Mouse (Mus musculus) cerebellum, adult 11 months (tissue): ENCODE data around the gene Gtf3a.
A peak's percentile ranks its signal among the peaks of the same experiment; 100 is the strongest.
"Not testable (repeated sequence)": the region's sequence is repeated elsewhere in the genome, so short reads cannot be mapped to it uniquely, and the experiment has no call there.

Experiments used
- DNase-seq: peaks from one replicate; pipeline ENCODE4 v3.0.0; 2022

Gene Gtf3a

GRCm38 (mm10) chr5:146937541-146938503, 10.6 kb upstream of the Gtf3a start:
- DNase-seq, result no peak

- DNase-seq, result no peak
Observed at GRCm38 (mm10) chr5:146939109-146939796, 9.2 kb upstream of the Gtf3a start.

GRCm38 (mm10) chr5:146940219-146940618, 8.2 kb upstream of the Gtf3a start:
- DNase-seq, result no peak

- not testable (repeated sequence) for DNase-seq
Observed at GRCm38 (mm10) chr5:146941939-146942338, 6.5 kb upstream of the Gtf3a start.

- no peak for DNase-seq
Observed at GRCm38 (mm10) chr5:146942965-146943364, 5.5 kb upstream of the Gtf3a start.

- no peak for DNase-seq
Observed at GRCm38 (mm10) chr5:146944568-146944967, 3.9 kb upstream of the Gtf3a start.

- DNase-seq, result no peak
Observed at GRCm38 (mm10) chr5:146946682-146947081, 1.8 kb upstream of the Gtf3a start.

- no peak for DNase-seq
Observed at GRCm38 (mm10) chr5:146947497-146947896, 960 bp upstream of the Gtf3a start.

GRCm38 (mm10) chr5:146948041-146948507, 383 bp upstream of the Gtf3a start:
- no peak for DNase-seq

GRCm38 (mm10) chr5:146954576-146954975, 6.1 kb downstream of the Gtf3a start:
- DNase-seq, result no peak

- DNase-seq, result no peak
Observed at GRCm38 (mm10) chr5:146955651-146956050, 7.2 kb downstream of the Gtf3a start.

- no peak for DNase-seq
Observed at GRCm38 (mm10) chr5:146956678-146957077, 8.2 kb downstream of the Gtf3a start.

- DNase-seq, result peak; percentile 79
Observed at GRCm38 (mm10) chr5:146963118-146963936, 14.9 kb downstream of the Gtf3a start, which contains the start of gene Mtif3. TSS of gene Mtif3 (minus strand) at chr5:146963800.

- no peak for DNase-seq
Observed at GRCm38 (mm10) chr5:146963937-146964278, 15.5 kb downstream of the Gtf3a start.

- DNase-seq, result no peak
Observed at GRCm38 (mm10) chr5:146968695-146969393, 20.4 kb downstream of the Gtf3a start.

GRCm38 (mm10) chr5:146971776-146972561, 23.5 kb downstream of the Gtf3a start:
- no peak for DNase-seq

- no peak for DNase-seq
Observed at GRCm38 (mm10) chr5:146973353-146973752, 24.9 kb downstream of the Gtf3a start.

GRCm38 (mm10) chr5:146973858-146974780, 25.7 kb downstream of the Gtf3a start:
- no peak for DNase-seq

GRCm38 (mm10) chr5:146974781-146975123, 26.3 kb downstream of the Gtf3a start:
- no peak for DNase-seq

GRCm38 (mm10) chr5:146981376-146981775, 32.9 kb downstream of the Gtf3a start:
- DNase-seq, result no peak
